Mouse (Mus musculus) testis, postnatal 14 days (tissue): ENCODE data around the gene Stk39.

Experiments
- DNase-seq: peaks from one replicate; pipeline ENCODE4 v3.0.0; 2021; ENCODE audit warnings: low spot score

The Stk39 gene

GRCm38 (mm10) chr2:68345269-68345668 is 126.8 kb downstream of the Stk39 start:
- DNase-seq: no peak

- DNase-seq: no peak
These were observed 128.3 kb downstream of the Stk39 start for GRCm38 (mm10) chr2:68343751-68344150.

- DNase-seq: no peak
These were observed 129.9 kb downstream of the Stk39 start for GRCm38 (mm10) chr2:68342122-68342646.

GRCm38 (mm10) chr2:68336913-68337312 is 135.2 kb downstream of the Stk39 start:
- no peak for DNase-seq

GRCm38 (mm10) chr2:68334945-68335344 is 137.1 kb downstream of the Stk39 start:
- DNase-seq: no peak

- no peak for DNase-seq
These were observed 146.8 kb downstream of the Stk39 start for GRCm38 (mm10) chr2:68325306-68325705.

GRCm38 (mm10) chr2:68321230-68321629 is 150.8 kb downstream of the Stk39 start:
- no peak for DNase-seq

- peak; percentile 5 for DNase-seq
These were observed 151.4 kb downstream of the Stk39 start for GRCm38 (mm10) chr2:68320670-68321069.

- no peak for DNase-seq
These were observed 153.6 kb downstream of the Stk39 start for GRCm38 (mm10) chr2:68318452-68318851.

- DNase-seq: no peak
These were observed 154.2 kb downstream of the Stk39 start for GRCm38 (mm10) chr2:68317895-68318294.

GRCm38 (mm10) chr2:68317452-68317851 is 154.6 kb downstream of the Stk39 start:
- DNase-seq: no peak

- no peak for DNase-seq
These were observed 156.8 kb downstream of the Stk39 start for GRCm38 (mm10) chr2:68315258-68315657.

GRCm38 (mm10) chr2:68310121-68310520 is 161.9 kb downstream of the Stk39 start:
- no peak for DNase-seq

- no peak for DNase-seq
These were observed 165.5 kb downstream of the Stk39 start for GRCm38 (mm10) chr2:68306519-68306918.

GRCm38 (mm10) chr2:68304771-68305460 is 167.2 kb downstream of the Stk39 start:
- DNase-seq: no peak

- DNase-seq: no peak
These were observed 170.1 kb downstream of the Stk39 start for GRCm38 (mm10) chr2:68301811-68302542.

- no peak for DNase-seq
These were observed 173.7 kb downstream of the Stk39 start for GRCm38 (mm10) chr2:68298356-68298755.

- no peak for DNase-seq
These were observed 174.1 kb downstream of the Stk39 start for GRCm38 (mm10) chr2:68297955-68298354.

- DNase-seq: no peak
These were observed 175.3 kb downstream of the Stk39 start for GRCm38 (mm10) chr2:68296743-68297142.

- DNase-seq: no peak
These were observed 179.3 kb downstream of the Stk39 start for GRCm38 (mm10) chr2:68292539-68293320.

- DNase-seq: no peak
These were observed 180.2 kb downstream of the Stk39 start for GRCm38 (mm10) chr2:68291895-68292294.

GRCm38 (mm10) chr2:68289961-68290360 is 182.1 kb downstream of the Stk39 start:
- DNase-seq: no peak

GRCm38 (mm10) chr2:68289177-68289576 is 182.9 kb downstream of the Stk39 start:
- no peak for DNase-seq
